Mouse (Mus musculus) forelimb bud, embryonic 11.5 days (tissue): ENCODE measurements at regions not wholly inside any gene's neighbourhood (a gene's known extent, or its start where the extent isn't known, plus 50 kb on each side); places are given as distances from the start of the nearest gene placed in this dataset.

Experiments used
- DNase-seq: peaks from one replicate; pipeline ENCODE4 v3.0.0-alpha.2; 2012; ENCODE audit warnings: low read depth, low spot score

- DNase-seq: peak; percentile 46
These were observed 86.0 kb upstream of the Runx3 start for GRCm38 (mm10) chr4:135034406-135034805.

GRCm38 (mm10) chr4:135036764-135037163 lies 83.7 kb upstream of the Runx3 start:
- no peak for DNase-seq

- no peak for DNase-seq
These were observed 81.2 kb upstream of the Runx3 start for GRCm38 (mm10) chr4:135039234-135039633.

GRCm38 (mm10) chr4:135041921-135042320 lies 78.5 kb upstream of the Runx3 start:
- DNase-seq: no peak

- DNase-seq: no peak
These were observed 78.0 kb upstream of the Runx3 start for GRCm38 (mm10) chr4:135042501-135042900.

- DNase-seq: no peak
These were observed 75.4 kb upstream of the Runx3 start for GRCm38 (mm10) chr4:135045054-135045453.

- DNase-seq: no peak
These were observed 73.8 kb upstream of the Runx3 start for GRCm38 (mm10) chr4:135046619-135047018.

GRCm38 (mm10) chr4:135047251-135047650 lies 73.2 kb upstream of the Runx3 start:
- DNase-seq: no peak

- no peak for DNase-seq
These were observed 72.7 kb upstream of the Runx3 start for GRCm38 (mm10) chr4:135047771-135048170.

- peak; percentile 69 for DNase-seq
These were observed 70.5 kb upstream of the Runx3 start for GRCm38 (mm10) chr4:135049924-135050323.

- DNase-seq: no peak
These were observed 69.0 kb upstream of the Runx3 start for GRCm38 (mm10) chr4:135051466-135051865.

- DNase-seq: no peak
These were observed 66.9 kb upstream of the Runx3 start for GRCm38 (mm10) chr4:135053585-135053984.

GRCm38 (mm10) chr4:135054353-135054752 lies 66.1 kb upstream of the Runx3 start:
- DNase-seq: no peak

GRCm38 (mm10) chr4:135056371-135056770 lies 64.1 kb upstream of the Runx3 start:
- no peak for DNase-seq

- DNase-seq: no peak
These were observed 63.2 kb upstream of the Runx3 start for GRCm38 (mm10) chr4:135057286-135057685.

GRCm38 (mm10) chr4:135058895-135059294 lies 61.6 kb upstream of the Runx3 start:
- no peak for DNase-seq

GRCm38 (mm10) chr4:135061030-135061743 lies 59.3 kb upstream of the Runx3 start:
- DNase-seq: no peak

GRCm38 (mm10) chr4:135066766-135067479 lies 53.5 kb upstream of the Runx3 start:
- DNase-seq: peak; percentile 88

GRCm38 (mm10) chr4:135067805-135068204 lies 52.6 kb upstream of the Runx3 start:
- DNase-seq: no peak

- DNase-seq: no peak
These were observed 50.6 kb upstream of the Runx3 start for GRCm38 (mm10) chr4:135069818-135070217.
